Mouse (Mus musculus) stomach, postnatal 0 days (tissue): Measurements from ENCODE around the gene Ftsj1.

Experiments
- CTCF ChIP-seq: IDR thresholded peaks from 2 replicates; pipeline ENCODE4 v1.5.1; 2016; ENCODE audit warnings: antibody characterized with exemption, low read depth, mild to moderate bottlenecking, moderate library complexity
- EP300 ChIP-seq: optimal IDR thresholded peaks from 2 replicates; pipeline ENCODE3; 2016; ENCODE audit warnings: antibody characterized with exemption

- TF ChIP-seq CTCF (no peak), EP300 (no peak)
These were observed 45.5 kb downstream of the Ftsj1 start for GRCm38 (mm10) chrX:8206694-8207197.
